Mouse (Mus musculus) heart, embryonic 14.5 days (tissue): ENCODE results near the gene Prss58. TPM values are rescaled to one million over a fixed set of nuclear protein-coding genes. Genes with fewer than 3 reads are reported as not detected.

Experiments
- ATAC-seq: fragments of 200-750 bp; cut with Nextera tagmentation; 2 replicates; pipeline ENCODE4 v1.8.0; 2017; ENCODE audit warnings: low read depth, moderate TSS enrichment; ENCODE audit not compliant: insufficient number of reproducible peaks, insufficient read depth, low FRiP score
- H3K27ac ChIP-seq, 2 experiments: fragments of 200-500 bp in 1 of 2; fragments of 300-500 bp in 1 of 2; sonication (generic) in 1 of 2; replicated peaks in 1 of 2; 2 replicates each; pipeline ENCODE4 v1.5.1; 2012 to 2014; ENCODE audit warnings: low read depth in 2 of 2, low read length in 2 of 2, control low read depth in 1 of 2, mild to moderate bottlenecking in 1 of 2, mixed read lengths in 1 of 2; ENCODE audit not compliant: control insufficient read depth in 1 of 2, insufficient read depth in 1 of 2
- H3K27me3 ChIP-seq: fragments of 300-500 bp; sonication (generic); 2 replicates; pipeline ENCODE4 v1.6.1; 2014; ENCODE audit warnings: mild to moderate bottlenecking, low read length, control low read depth; ENCODE audit not compliant: control insufficient read depth, insufficient read depth
- H3K36me3 ChIP-seq: fragments of 300-500 bp; sonication (generic); 2 replicates; pipeline ENCODE4 v1.6.1; 2014; ENCODE audit warnings: mild to moderate bottlenecking, control low read depth, low read length, mixed read lengths; ENCODE audit not compliant: control insufficient read depth, insufficient read depth
- H3K4me1 ChIP-seq, 2 experiments: fragments of 200-500 bp in 1 of 2; fragments of 300-500 bp in 1 of 2; sonication (generic) in 1 of 2; 2 replicates each; pipeline ENCODE4 v1.6.1; 2012 to 2014; ENCODE audit warnings: low read length in 2 of 2, control low read depth in 1 of 2, mixed read lengths in 1 of 2; ENCODE audit not compliant: control insufficient read depth in 2 of 2, insufficient read depth in 2 of 2
- H3K4me2 ChIP-seq: fragments of 300-500 bp; sonication (generic); 2 replicates; pipeline ENCODE4 v1.6.1; 2014; ENCODE audit warnings: mild to moderate bottlenecking, low read length
- H3K4me3 ChIP-seq, 2 experiments: fragments of 200-500 bp in 1 of 2; fragments of 300-500 bp in 1 of 2; sonication (generic) in 1 of 2; 2 replicates each; pipeline ENCODE4 v1.5.1; 2012 to 2014; ENCODE audit warnings: low read length in 2 of 2, mild to moderate bottlenecking in 2 of 2, control low read depth in 1 of 2, low read depth in 1 of 2, moderate library complexity in 1 of 2; ENCODE audit not compliant: control insufficient read depth in 1 of 2, insufficient read depth in 1 of 2
- H3K9ac ChIP-seq: fragments of 300-500 bp; sonication (generic); 2 replicates; pipeline ENCODE4 v1.6.1; 2014; ENCODE audit warnings: mild to moderate bottlenecking, low read length
- H3K9me3 ChIP-seq: fragments of 300-500 bp; sonication (generic); 2 replicates; pipeline ENCODE4 v1.6.1; 2016; ENCODE audit warnings: low read length, control low read depth; ENCODE audit not compliant: control insufficient read depth
- polyA plus RNA-seq: library from polyadenylated mRNA; unstranded; fragments of >200 nt; fragmentation: Nextera tagmentation; extraction: Ambion mirVana; gene quantifications from 2 replicates; pipeline ENCODE4 v1.2.1, GENCODE M21; 2014

Prss58 gene
- polyA plus RNA-seq, 1 experiment from 2014 or later, result not detected

DNA sequence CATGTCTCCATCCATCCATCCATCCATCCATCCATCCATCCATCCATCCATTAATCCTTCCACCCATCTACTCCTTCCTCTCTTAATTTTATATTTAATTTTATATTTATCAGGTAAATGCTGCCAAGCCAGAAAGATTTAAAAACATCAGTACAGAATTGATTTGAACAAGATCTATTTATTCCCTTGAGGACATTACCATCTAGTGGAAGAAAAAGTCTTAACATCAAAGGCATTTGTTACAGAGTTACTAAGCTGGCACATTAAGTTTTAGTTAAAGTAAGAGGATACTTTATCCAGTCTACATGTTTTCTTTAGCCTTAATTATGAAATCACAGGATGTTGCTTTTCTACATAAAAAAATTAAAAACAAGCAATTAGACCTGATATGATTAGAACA is 54.9 kb downstream of the Prss58 start:
- Histone ChIP-seq H3K9ac (no peak overlapping the region), H3K4me2 (no peak overlapping the region), H3K27ac (no peak overlapping the region), H3K4me3 (no peak overlapping the region), H3K9me3 (no peaks in the 10 kb centered on the region), H3K4me1 (no peaks in the 10 kb centered on the region), H3K27me3 (no peaks in the 10 kb centered on the region), H3K36me3 (no peaks in the 10 kb centered on the region)
- ATAC-seq, result no peak

Other genes with a start within 250 kb of the Prss58 start
- gene Moxd2, start 12.9 kb downstream of the Prss58 start, polyA plus RNA-seq, result not detected in 2 replicates
- gene 1700074P13Rik, start 40.2 kb upstream of the Prss58 start, polyA plus RNA-seq, result not detected in 2 replicates
- gene Gm4744, start 51.5 kb upstream of the Prss58 start, polyA plus RNA-seq, result not detected in 2 replicates
- 0.23 and 0.47 TPM in 2 replicates for gene 1810009J06Rik, start 64.4 kb upstream of the Prss58 start, polyA plus RNA-seq
- gene Gm2663, start 99.1 kb upstream of the Prss58 start, polyA plus RNA-seq, result 0.55 TPM in 1 of 2 replicates, not detected in the other
- not detected in 2 replicates for gene 2210010C04Rik, start 135.1 kb upstream of the Prss58 start, polyA plus RNA-seq